Mouse (Mus musculus): ENCODE measurements at regions not wholly inside any gene's neighbourhood (a gene's known extent, or its start where the extent isn't known, plus 50 kb on each side); places are given as distances from the start of the nearest gene placed in this dataset.

DNA sequence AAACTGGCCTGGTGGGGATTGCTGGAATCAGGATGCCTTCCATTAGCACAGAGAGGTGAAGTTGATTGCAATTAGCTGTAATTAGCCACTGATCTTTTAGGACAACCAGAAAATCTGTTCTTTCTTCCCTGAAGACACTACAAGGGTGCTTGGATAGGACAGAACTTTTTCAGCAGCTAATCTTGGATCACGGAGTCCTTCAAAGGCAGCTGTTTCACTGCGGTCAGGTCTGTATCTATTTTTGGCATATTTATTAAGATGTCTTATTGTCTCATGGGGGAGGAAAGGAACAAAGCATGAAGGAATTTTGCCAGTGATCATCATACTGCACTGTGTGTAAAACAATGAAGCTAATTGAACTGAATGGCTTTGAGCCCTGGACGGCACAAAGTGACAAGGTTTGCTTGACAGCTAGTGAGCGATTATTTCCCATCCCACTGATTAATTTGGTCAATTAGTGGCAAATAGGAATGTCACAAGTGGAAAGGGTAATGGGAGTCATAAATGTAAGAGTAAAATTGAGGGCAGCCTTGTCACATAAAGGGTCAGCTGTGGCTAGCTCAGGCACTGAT is 395.8 kb upstream of the Nr5a2 start:
- Histone ChIP-seq H3K27ac (ENCODE audit: low read length) (no peak overlapping the region), H3K9ac (replicated peaks; ENCODE audit: low read length) (no peak overlapping the region), H3K4me2 (replicated peaks; ENCODE audit: low read depth, low read length) (no peak overlapping the region), H3K27me3 (ENCODE audit: insufficient read depth, low read length) (no peaks in the 10 kb centered on the region), H3K4me3 (ENCODE audit: low read length) (no peak overlapping the region), H3K4me1 (ENCODE audit: insufficient read depth, low read length) (no peaks in the 10 kb centered on the region), H3K36me3 (ENCODE audit: insufficient read depth, low read length) (no peaks in the 10 kb centered on the region), H3K9me3 (ENCODE audit: low read length) (no peaks in the 10 kb centered on the region)
- 57% methylated on average over 4 of the region's 4 CpGs for WGBS
- ATAC-seq (ENCODE audit: low FRiP score, low TSS enrichment) = no peak

DNA sequence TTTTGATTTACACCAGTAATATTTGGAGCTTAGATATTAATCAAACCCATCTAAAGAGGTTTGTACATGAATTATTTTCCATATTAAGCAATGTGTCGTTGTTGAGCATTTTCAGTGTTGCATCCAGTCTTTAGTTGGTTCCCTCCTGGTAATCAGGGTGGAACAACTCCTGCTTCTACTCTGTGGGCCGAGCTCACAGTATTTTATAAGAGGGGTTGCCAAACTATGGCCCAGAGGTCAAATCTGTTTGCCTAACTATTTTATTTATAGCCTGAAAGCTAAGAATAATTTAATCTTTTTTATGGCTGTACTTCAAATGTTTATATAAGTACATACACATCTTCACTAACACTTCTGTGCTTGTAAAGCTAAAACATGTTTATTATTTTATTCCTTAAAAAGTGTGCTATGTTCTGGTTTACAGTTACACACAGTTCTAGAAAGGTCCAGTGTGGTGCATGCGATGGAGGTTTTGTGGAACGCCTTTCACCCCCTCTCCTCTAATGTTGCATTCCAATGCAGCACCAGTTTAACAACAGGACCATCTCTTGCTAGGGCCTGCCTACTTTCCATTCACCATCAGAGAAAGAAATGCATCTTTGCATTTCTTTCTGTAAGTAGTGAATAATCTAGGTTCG is 392.3 kb upstream of the Nr5a2 start:
- ATAC-seq (ENCODE audit: low FRiP score, low TSS enrichment) = no peak
- Histone ChIP-seq H3K9me3 (ENCODE audit: low read length) (no peaks in the 10 kb centered on the region), H3K4me1 (ENCODE audit: insufficient read depth, low read length) (no peaks in the 10 kb centered on the region), H3K4me3 (ENCODE audit: low read length) (no peak overlapping the region), H3K36me3 (ENCODE audit: insufficient read depth, low read length) (no peaks in the 10 kb centered on the region), H3K9ac (replicated peaks; ENCODE audit: low read length) (no peak overlapping the region), H3K27me3 (ENCODE audit: insufficient read depth, low read length) (no peaks in the 10 kb centered on the region), H3K4me2 (replicated peaks; ENCODE audit: low read depth, low read length) (no peak overlapping the region), H3K27ac (ENCODE audit: low read length) (no peak overlapping the region)
- 66% methylated on average over 5 of the region's 5 CpGs for WGBS

DNA sequence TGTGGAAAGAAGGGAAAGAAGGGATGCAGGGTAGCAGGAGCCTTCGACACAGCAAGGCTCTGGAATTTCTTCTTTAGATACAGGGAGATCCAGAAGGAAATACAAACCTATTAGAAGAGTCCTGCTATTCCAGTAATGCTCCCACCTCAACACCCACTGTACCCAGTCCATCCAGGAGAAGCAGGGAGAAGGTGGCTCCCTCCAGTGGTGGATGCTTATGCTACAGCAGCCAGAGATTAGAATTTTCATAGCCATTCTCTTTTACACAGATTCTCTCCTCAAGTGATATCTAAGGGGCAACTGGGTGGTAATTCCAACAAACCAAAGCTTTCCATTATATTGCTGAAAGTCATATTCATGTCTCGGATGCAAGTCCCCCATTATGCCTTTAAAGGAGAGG is 373.9 kb upstream of the Nr5a2 start:
- H3K9me3 ChIP-seq (ENCODE audit: low read length) = no peaks in the 10 kb centered on the region
- no peaks in the 10 kb centered on the region for H3K27me3 ChIP-seq (ENCODE audit: insufficient read depth, low read length)
- no peak overlapping the region for H3K4me3 ChIP-seq (ENCODE audit: low read length)
- 94% methylated on average over 2 of the region's 2 CpGs for WGBS
- H3K4me2 ChIP-seq (replicated peaks; ENCODE audit: low read depth, low read length) = no peak overlapping the region
- H3K9ac ChIP-seq (replicated peaks; ENCODE audit: low read length) = no peak overlapping the region
- peaks cover 8% of the 10 kb centered on the region for H3K4me1 ChIP-seq (ENCODE audit: insufficient read depth, low read length)
- H3K36me3 ChIP-seq (ENCODE audit: insufficient read depth, low read length) = no peaks in the 10 kb centered on the region
- H3K27ac ChIP-seq (ENCODE audit: low read length) = no peak overlapping the region
- ATAC-seq (ENCODE audit: low FRiP score, low TSS enrichment) = no peak

DNA sequence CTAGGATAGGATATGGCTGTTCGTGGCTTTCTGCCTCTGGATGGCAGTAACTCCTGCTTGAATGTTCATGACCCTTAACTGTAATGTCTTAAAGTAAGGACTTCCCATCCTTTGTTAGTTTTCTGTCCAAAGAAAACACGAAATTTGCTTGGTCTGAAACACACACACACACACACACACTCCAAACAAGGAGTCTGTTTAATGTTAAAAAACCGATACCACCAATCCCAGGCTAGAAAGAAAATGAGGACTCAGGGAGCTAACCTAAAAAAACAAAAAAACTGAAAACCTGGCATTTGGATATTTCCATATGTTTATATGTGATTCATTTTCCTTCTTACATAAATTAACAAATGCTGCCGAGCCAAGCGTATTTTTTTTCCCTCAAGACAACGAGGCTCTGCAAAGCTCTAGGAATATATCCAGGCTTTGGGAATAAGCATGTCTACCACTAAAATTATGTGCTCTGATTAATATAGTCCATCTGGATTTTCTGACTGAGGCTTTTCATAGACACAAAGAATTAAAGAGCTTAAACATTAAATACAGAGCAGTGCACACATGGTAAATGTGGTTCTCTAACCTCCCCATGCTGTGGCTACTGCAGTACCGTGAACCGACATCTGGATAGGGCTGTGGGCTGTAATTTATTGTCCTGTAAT is 372.0 kb upstream of the Nr5a2 start:
- Histone ChIP-seq H3K9ac (replicated peaks; ENCODE audit: low read length) (no peak overlapping the region), H3K9me3 (ENCODE audit: low read length) (no peaks in the 10 kb centered on the region), H3K36me3 (ENCODE audit: insufficient read depth, low read length) (no peaks in the 10 kb centered on the region), H3K4me2 (replicated peaks; ENCODE audit: low read depth, low read length) (no peak overlapping the region), H3K4me1 (ENCODE audit: insufficient read depth, low read length) (peaks cover 8% of the 10 kb centered on the region), H3K27me3 (ENCODE audit: insufficient read depth, low read length) (no peaks in the 10 kb centered on the region), H3K4me3 (ENCODE audit: low read length) (no peak overlapping the region), H3K27ac (ENCODE audit: low read length) (peak overlapping the region; percentile 81)
- WGBS = 22% methylated on average over 8 of the region's 8 CpGs
- ATAC-seq (ENCODE audit: low FRiP score, low TSS enrichment) = peak; percentile 88

DNA sequence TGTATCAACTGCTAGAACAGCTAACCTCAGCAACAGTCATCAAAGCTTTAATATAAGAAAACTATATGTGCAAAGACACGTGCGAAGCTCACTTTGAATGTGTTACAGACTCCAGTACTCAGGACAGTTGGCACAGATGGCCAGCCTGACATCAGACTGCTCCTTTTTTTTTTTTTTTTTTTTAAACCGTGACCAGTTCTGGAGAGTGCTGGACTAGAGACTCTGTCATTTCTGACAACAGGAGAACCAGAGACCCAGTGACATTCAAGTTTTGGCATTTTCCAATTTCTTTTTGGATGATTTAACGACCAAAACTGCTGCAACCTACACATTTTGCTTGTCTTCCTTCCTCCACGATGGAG is 371.5 kb upstream of the Nr5a2 start:
- Histone ChIP-seq H3K36me3 (ENCODE audit: insufficient read depth, low read length) (no peaks in the 10 kb centered on the region), H3K4me1 (ENCODE audit: insufficient read depth, low read length) (peaks cover 8% of the 10 kb centered on the region), H3K9ac (replicated peaks; ENCODE audit: low read length) (no peak overlapping the region), H3K27ac (ENCODE audit: low read length) (peak overlapping the region; percentile 81; the same call in 1 of the 2 replicates), H3K4me3 (ENCODE audit: low read length) (no peak overlapping the region), H3K9me3 (ENCODE audit: low read length) (no peaks in the 10 kb centered on the region), H3K4me2 (replicated peaks; ENCODE audit: low read depth, low read length) (no peak overlapping the region), H3K27me3 (ENCODE audit: insufficient read depth, low read length) (no peaks in the 10 kb centered on the region)
- WGBS = 36% methylated on average over 5 of the region's 5 CpGs
- no peak for ATAC-seq (ENCODE audit: low FRiP score, low TSS enrichment)

DNA sequence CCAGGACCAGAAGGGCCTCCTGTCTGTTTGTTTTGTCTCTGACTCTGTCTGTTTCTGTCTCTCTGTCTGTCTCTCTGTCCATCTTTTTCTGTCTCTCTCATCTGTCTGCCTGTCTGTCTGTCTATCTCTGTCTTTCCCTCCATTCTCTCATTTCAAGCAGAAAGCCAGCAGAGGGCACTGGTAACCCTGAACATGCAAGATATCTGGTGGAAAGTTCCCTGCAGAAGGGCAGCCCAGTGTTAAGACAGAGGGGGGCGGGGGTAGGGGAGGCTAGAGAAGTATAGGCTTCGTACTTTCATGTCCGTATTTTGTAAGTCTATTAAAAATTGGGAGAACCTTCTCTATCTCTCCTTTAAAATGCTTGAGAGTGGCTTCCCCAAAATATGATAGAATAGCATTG is 370.4 kb upstream of the Nr5a2 start:
- no peaks in the 10 kb centered on the region for H3K27me3 ChIP-seq (ENCODE audit: insufficient read depth, low read length)
- no peak overlapping the region for H3K9ac ChIP-seq (replicated peaks; ENCODE audit: low read length)
- H3K4me2 ChIP-seq (replicated peaks; ENCODE audit: low read depth, low read length) = no peak overlapping the region
- no peak for ATAC-seq (ENCODE audit: low FRiP score, low TSS enrichment)
- H3K9me3 ChIP-seq (ENCODE audit: low read length) = no peaks in the 10 kb centered on the region
- H3K4me3 ChIP-seq (ENCODE audit: low read length) = no peak overlapping the region
- no peak overlapping the region for H3K27ac ChIP-seq (ENCODE audit: low read length)
- H3K36me3 ChIP-seq (ENCODE audit: insufficient read depth, low read length) = no peaks in the 10 kb centered on the region
- H3K4me1 ChIP-seq (ENCODE audit: insufficient read depth, low read length) = peaks cover 8% of the 10 kb centered on the region
- WGBS = 33% methylated on average over 3 of the region's 3 CpGs

DNA sequence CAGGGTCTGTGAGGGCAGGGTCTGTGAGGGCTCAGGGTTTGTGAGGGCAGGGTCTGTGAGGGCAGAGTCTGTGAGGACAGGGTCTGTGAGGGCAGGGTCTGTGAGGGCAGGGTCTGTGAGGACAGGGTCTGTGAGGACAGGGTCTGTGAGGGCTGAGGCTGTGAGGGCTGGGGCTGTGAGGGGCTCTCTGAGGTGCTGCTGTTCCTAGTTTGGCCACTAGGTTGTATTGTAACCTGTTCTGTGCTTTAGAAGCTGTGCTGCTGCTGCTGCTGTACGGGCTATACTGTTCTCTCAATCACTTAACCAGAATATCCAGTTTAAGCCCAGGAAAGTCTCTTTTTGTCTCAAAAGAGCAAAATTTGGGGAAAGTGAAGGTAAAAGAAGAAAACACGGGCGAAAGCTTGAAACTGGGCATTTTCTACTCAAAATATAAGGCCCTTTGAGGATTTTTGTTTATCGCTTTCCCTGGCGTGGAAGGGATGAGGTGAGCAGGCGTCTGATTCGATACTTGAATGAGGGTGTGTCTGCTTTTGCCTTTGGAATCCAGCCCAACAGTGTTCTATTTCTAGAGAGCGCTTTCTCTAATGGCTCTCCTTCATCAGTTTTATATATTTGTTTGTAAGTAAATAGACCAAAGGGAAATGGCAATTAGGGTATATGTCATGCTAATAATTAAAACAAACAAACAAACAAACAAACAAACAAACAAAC is 363.8 kb upstream of the Nr5a2 start:
- H3K27me3 ChIP-seq (ENCODE audit: insufficient read depth, low read length) = no peaks in the 10 kb centered on the region
- H3K4me2 ChIP-seq (replicated peaks; ENCODE audit: low read depth, low read length) = no peak overlapping the region
- no peaks in the 10 kb centered on the region for H3K9me3 ChIP-seq (ENCODE audit: low read length)
- H3K27ac ChIP-seq (ENCODE audit: low read length) = no peak overlapping the region
- ATAC-seq (ENCODE audit: low FRiP score, low TSS enrichment) = peak; percentile 78; the same call in 1 of the 2 replicates
- 53% methylated on average over 8 of the region's 8 CpGs for WGBS
- H3K9ac ChIP-seq (replicated peaks; ENCODE audit: low read length) = no peak overlapping the region
- H3K4me1 ChIP-seq (ENCODE audit: insufficient read depth, low read length) = no peaks in the 10 kb centered on the region
- H3K36me3 ChIP-seq (ENCODE audit: insufficient read depth, low read length) = no peaks in the 10 kb centered on the region
- no peak overlapping the region for H3K4me3 ChIP-seq (ENCODE audit: low read length)

DNA sequence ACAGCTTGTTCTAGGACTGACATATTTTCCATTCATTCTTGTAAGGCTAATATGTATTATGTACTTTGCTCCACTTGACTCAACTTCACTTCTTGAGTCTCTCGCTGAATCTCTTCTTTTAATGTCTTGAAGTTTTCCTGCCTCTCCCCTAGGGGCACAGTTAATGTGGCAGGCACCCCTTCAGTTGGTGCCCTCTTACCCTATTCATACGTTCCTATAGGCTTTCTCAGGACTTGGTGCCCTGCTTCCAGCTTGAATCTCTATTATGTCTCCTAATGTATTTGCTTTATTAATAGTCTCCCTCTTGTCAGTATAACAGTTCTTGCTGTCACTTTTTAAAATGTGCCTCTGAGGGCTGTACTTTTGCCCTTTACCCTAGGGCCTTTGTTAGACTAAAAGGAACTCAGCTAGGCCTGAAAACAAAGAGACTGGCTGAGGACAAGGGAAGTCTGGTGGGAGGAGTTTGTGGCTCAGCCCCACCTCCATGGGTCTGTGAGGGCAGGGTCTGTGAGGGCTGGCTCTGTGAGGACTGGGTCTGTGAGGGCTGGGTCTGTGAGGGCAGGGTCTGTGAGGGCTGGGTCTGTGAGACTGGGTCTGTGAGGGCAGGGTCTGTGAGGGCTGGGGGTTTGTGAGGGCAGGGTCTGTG is 362.9 kb upstream of the Nr5a2 start:
- peak; percentile 76; the same call in 1 of the 2 replicates for ATAC-seq (ENCODE audit: low FRiP score, low TSS enrichment)
- no peaks in the 10 kb centered on the region for H3K36me3 ChIP-seq (ENCODE audit: insufficient read depth, low read length)
- H3K9ac ChIP-seq (replicated peaks; ENCODE audit: low read length) = no peak overlapping the region
- no peaks in the 10 kb centered on the region for H3K4me1 ChIP-seq (ENCODE audit: insufficient read depth, low read length)
- H3K4me3 ChIP-seq (ENCODE audit: low read length) = no peak overlapping the region
- H3K27me3 ChIP-seq (ENCODE audit: insufficient read depth, low read length) = no peaks in the 10 kb centered on the region
- H3K9me3 ChIP-seq (ENCODE audit: low read length) = no peaks in the 10 kb centered on the region
- WGBS = 58% methylated on average over 2 of the region's 2 CpGs
- no peak overlapping the region for H3K4me2 ChIP-seq (replicated peaks; ENCODE audit: low read depth, low read length)
- no peak overlapping the region for H3K27ac ChIP-seq (ENCODE audit: low read length)

DNA sequence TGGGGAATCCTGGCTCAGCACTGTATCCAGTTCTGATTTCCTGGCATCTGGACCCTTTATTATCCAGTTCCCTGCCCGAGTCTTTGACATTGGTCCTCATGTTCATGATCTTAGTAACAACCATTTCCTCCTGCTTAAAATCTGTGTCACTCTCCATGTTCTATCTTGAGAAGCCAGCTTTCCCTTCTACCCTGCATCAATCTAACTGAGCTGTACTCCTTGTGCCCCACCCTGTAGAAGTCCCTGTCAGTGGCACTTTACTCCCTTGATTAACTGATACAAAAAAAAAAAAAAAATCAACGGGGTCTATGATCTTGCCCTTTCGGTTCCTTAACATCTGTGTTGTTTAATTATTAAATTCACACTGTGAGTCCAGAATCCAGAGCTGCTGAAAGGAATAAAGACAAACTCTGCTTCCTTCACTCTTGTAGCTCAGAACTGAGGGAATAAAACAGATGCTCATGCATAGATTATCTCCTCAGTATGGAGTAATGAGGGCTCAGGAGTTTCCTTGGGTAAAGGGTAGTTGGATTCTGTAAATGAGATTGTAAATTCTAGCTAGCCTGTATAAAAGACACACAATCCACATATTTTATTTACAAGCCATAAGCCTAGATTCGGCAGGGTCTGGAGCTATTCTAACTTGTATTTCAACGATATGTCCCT is 342.6 kb upstream of the Nr5a2 start:
- Histone ChIP-seq H3K4me2 (replicated peaks; ENCODE audit: low read depth, low read length) (no peak overlapping the region), H3K4me3 (ENCODE audit: low read length) (no peak overlapping the region), H3K9ac (replicated peaks; ENCODE audit: low read length) (no peak overlapping the region), H3K9me3 (ENCODE audit: low read length) (no peaks in the 10 kb centered on the region), H3K27me3 (ENCODE audit: insufficient read depth, low read length) (no peaks in the 10 kb centered on the region), H3K36me3 (ENCODE audit: insufficient read depth, low read length) (no peaks in the 10 kb centered on the region), H3K4me1 (ENCODE audit: insufficient read depth, low read length) (no peaks in the 10 kb centered on the region), H3K27ac (ENCODE audit: low read length) (no peak overlapping the region)
- 74% methylated on average over 5 of the region's 5 CpGs for WGBS
- ATAC-seq (ENCODE audit: low FRiP score, low TSS enrichment) = no peak
